Mouse (Mus musculus) cerebellum, adult 9-10 months (tissue): Measurements from ENCODE around the gene 4930516K23Rik.

Experiments used
- DNase-seq: peaks from one replicate; pipeline ENCODE4 v3.0.0; 2022

4930516K23Rik gene

DNA sequence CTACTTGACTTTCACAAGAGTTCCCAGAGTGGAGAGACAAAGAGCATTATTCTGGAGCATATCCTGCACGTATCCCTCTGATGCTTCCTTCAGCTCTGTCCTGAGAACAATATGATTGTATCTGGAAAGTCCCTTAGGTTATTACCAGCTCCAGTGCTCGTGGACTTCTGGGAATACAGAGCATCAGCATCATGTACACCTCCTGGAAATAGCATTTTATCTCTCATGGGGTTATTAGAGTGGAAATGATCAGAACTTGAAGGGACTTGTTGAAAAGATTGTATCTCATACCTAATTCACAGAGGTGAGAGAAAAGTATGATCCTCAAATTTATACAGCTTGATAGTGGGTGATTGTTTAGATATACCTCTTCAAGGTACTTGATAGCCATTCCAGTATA lies at the start of gene 4930516K23Rik:
Gene 4930516K23Rik (minus strand): TSS at position 101 of the 400 bp plus-strand sequence.
- DNase-seq: no peak

DNA sequence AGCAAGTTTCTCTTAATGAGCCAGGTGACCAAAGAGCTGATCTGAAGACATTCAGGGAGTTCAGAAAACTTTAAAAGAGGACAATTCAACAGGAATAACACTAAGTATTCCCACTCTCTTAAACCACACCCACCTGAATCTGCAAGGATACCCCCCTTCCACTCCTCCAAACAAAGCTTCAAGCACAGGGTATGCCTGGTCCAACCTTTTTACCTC lies 43.4 kb upstream of the 4930516K23Rik start, which contains the start of gene Olfr646:
Gene Olfr646 (plus strand): TSS at position 117 of the 216 bp plus-strand sequence.
- DNase-seq: no peak

DNA sequence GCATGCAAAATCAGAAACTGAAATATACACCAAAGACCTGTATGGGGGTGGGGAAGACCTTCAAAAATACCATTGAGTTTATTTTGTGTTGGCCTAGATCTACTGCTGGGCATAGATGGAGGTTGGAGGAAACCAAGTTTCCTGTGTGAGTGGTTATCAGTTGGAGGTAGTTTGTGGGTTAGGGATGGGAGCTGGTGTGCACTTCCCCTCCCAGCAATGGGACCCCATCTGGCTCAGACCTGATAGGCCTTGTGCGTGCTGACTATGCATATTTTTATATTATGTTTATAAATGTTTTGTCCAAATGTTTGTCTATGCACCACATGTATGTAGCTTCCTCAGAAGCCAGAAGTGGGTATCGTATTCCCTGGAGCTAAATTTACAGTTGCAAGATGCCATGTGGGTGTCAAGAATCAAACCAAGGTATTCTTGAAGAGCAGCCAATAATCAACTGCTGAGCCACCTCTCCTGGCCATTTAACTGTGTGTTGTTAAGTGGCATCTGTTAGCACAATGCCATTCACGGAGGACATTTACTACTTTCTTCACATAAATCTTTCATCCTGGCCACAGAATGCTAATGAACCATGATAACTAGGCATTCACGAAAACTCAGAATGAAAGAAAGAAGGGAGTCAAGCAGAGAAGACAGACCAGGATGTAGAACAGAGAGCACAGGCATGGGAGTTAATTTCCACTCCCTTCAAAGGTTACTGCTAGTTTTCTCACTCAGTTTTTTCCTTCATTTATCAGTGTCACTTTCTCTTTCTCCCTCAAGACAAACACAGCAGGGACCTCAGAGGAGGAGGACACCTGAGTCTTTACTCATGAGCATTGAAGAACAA lies 42.9 kb upstream of the 4930516K23Rik start:
- DNase-seq: no peak

DNA sequence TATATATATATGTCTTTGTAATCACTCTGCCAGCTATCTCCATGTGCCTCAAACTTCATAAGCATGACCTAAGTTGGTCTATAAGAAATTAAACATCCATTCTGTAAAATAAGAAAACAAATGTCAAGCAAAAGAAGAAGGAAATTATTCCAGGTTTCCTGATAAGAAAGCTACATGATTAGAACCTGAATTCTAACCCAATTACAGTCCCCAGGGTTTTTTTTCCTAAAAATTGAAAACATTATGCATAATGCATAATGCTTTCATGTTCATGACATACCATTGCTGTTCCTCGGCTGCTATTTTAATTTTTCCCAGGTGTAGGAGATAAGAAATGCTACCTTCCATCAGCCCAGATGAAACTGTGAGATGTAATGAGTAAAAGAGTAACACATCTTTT lies 24.1 kb upstream of the 4930516K23Rik start, which contains the start of gene Olfr645:
Gene Olfr645 (minus strand): TSS at position 101 of the 400 bp plus-strand sequence.
- no peak for DNase-seq

DNA sequence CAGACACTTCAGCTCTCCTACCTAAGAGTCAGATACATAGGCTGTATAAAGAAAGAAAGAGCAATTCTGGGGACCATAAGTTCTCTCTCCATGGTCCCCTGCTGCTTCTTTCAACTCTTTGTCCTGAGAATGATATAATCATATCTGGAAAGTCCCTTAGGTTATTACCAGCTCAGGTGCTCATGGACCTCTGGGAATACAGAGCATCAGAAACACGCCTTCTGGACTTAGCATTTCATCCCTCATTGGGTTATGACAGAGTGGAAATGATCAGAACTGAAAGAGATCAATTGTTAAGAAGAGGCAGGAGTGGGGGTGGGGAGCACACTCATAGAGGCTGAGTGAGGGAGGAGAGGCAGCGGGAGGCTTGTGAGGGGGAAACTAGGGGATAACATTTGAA lies 10.5 kb upstream of the 4930516K23Rik start, which contains the start of gene Olfr644:
Gene Olfr644 (minus strand): TSS at position 101 of the 400 bp plus-strand sequence.
- no peak for DNase-seq

DNA sequence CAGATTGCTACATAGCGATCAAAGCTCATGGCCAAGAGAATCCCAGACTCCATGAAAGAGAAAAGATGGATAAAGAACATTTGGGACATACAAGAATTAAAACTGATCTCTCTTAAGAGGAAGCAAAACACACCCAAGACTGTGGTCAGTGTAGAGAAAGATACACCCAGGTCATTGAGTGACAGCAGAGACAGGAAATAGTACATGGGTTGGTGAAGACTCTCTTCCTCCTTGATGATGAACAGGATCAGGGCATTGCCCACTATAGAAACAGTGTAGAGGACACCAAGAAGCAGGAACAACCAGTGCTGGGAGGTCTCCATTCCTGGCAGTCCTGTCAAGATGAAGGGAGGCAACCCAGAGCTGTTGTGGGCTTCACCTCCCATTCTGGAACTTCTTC lies 2.0 kb downstream of the 4930516K23Rik start:
- DNase-seq: no peak

DNA sequence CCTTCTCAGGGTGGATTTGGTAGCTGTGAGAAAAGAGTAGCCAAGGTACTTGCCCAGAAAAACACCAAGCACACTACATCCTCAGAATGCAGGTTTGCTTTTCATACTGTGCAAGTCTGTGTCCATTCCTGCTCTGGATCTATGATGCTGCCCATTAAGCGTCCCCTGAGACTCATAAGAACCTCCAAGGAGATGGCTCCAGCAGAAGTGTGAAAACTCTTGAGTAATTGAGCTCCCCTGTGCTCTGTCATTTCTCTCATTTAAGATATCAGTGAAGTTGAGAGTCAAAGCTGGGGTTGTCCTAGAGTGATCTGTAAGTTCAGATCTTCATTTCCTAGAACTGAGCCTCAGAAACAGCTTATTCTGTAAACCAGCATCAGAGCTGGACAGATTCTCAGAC lies 8.7 kb downstream of the 4930516K23Rik start, which contains the start of gene Olfr642:
Gene Olfr642 (minus strand): TSS at position 101 of the 400 bp plus-strand sequence.
- no peak for DNase-seq

DNA sequence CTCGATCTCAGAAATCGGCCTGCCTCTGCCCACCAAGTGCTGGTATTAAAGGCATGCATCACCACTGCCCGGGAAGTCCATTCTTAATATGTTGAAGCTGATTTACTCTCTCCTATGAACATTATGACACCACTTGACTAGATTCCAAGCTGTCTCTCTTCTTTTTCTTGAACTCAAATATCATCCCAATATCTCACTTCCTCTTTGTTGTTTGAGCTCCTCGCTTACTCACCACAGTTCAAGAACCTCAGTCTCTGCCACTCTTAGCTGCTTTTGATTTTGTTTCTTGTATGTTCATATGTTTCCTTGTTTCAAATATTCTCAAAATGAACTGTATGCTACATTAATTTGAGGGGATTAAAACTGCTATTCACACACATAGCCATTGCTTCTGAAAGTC lies 10.5 kb downstream of the 4930516K23Rik start:
- DNase-seq: no peak

DNA sequence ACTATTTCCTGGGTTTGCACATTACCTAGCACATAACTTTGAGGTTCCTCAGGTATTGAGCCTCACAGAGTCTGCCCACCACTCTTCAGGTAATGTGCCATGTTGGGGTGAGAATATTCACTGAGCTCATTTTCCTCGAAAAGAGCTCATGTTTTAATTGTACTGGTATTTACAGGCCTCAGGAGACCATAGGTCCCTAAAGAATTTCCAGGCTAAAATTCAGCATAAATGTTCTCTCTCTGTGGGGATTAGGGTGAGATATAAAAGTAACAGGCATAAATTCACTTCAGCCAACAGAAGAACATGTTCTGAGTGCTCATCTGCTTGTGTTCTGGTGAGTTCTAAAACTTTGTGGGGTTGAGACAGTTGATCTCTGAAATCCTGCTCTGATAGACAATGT lies 26.1 kb downstream of the 4930516K23Rik start, which contains the start of gene Olfr641:
Gene Olfr641 (plus strand): TSS at position 301 of the 400 bp plus-strand sequence.
- no peak for DNase-seq

DNA sequence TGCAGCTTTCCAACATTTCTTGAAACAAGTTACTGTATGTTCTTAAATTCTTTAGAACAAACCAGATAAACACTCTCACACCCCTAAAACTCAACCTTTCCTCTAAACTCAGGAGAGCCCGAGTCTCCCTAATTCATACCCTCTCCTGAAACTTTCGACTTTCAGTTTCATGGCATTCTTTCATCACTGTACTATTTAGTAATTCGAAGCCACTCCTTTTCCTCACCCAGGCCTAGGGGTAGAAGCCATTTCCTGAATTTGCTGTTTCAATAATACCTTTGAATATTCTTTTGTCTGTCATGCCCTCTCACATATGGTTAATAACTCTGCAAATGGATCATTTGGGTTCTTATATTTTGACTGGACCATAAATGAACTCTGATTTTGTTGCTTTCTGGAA lies 34.3 kb downstream of the 4930516K23Rik start:
- no peak for DNase-seq

DNA sequence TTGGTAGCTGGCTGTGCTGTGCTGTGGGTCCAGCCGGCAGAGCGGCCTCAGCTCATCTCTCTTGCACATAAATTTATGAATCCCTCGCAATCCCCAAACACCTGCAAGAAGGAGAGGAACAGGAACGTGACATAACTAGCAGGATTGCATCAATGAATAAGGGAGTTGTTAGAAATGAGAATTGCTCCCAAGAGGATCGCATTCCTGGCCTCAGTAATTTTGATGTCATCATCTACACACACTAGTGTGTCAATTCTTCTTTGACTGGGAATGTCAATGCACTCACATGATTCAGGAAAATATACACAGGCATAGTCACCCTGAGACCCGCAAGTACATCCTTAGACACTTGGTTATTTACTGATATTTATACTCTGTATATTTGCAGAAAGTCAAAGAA lies 35.8 kb downstream of the 4930516K23Rik start, which contains the start of gene Olfr640:
Gene Olfr640 (minus strand): TSS at position 101 of the 400 bp plus-strand sequence.
- no peak for DNase-seq

DNA sequence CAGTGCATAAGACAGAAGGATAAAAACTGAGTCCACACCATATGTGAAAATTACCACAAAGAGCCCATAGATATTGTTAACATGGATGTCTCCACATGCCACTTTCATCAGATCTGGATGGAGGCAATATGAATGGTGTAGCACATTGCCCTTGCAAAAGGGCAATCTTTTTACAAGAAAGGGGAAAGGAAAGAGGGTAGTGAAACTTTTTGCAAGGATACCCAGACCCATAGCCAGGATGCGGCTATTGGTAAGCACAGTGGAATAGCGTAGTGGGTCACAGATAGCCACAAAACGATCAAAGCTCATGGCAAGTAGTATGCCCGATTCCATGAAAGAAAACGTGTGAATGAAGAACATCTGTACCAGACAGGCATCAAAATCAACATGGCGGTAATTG lies 39.6 kb downstream of the 4930516K23Rik start:
- DNase-seq: no peak

DNA sequence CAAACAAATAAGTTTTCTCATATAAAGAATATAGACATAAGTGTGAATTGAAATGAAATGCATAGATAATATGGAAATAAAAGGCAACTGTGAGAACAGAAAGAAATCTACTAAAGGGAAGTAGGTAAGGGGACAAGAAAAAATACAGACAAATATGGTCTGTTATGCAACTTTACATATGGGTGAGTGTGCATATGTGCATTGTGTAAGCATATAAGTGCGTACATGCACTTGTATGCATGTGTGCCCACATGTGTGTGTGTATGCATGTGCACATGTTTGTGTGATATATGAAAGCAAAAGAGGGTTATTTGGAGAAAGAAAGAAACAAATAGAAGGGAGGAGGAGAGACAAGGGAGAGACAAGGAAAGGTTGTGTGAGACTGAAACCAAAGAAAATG lies 42.3 kb downstream of the 4930516K23Rik start:
- no peak for DNase-seq

DNA sequence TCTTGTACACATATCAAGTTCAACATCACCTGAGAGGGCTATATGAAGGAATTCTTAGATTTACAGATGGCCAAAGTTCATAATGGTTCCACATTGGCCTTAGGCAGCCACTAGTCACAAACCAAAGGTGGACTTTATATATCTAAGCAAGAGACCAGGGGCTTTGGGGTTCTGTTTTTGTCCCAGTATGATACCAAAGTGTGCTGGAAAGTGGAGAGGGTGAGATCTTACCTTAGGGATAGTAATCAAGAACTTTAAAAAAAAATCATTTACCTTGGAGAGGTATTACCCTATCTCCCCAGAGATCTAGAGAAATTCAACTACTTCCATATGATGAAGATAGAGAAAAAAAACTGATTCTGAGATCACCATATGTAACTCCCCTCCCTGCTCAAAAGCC lies 44.0 kb downstream of the 4930516K23Rik start, which contains the start of gene Olfr639:
Gene Olfr639 (minus strand): TSS at position 101 of the 400 bp plus-strand sequence.
- DNase-seq: no peak
